10 mouse cellular contexts compared by ENCODE assay signal in the genomic region with DNA sequence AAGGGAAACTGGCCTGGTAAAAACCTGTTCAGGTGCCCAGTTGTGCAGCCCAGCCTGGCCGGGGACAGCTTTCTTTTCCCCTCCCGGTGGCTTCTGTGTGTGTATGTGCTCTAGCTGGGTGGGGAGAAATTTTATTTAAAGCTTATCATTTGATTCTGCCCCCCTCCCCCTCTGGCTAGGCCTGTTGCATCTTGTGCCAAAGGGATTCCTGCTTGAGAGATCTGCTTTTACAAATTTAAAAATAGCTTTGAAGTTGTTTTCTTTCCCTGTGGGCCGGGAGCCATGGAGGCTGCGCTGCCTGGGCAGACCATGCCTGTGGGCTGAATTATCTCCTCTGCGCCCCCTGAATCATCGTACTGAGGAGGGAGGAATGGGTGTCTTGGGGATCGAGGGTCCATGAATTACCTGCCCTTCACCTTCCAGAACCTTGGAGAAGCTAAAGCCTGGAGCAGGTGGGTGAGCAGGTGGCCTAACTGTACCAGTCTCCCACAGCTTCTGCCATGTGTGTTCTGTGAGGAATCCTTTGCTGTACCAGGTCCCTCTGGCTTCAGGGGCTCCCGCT. TPM values are rescaled to one million over a fixed set of nuclear protein-coding genes. Genes with fewer than 3 reads are reported as not detected.
DNase-seq lines count a peak whose midpoint lies in the region; ATAC-seq and TF ChIP-seq lines count a peak whose summit lies in the region.
"Had no signal": no experiment of that assay in that cellular context is flagged by ENCODE, and none has a peak within 500 bp of the region (broad histone marks: within the 10 kb centered on the region; RNA-seq: fewer than 3 reads in every experiment).

No protein-coding gene starts in this region.

- WGBS in forebrain, embryonic 13.5 days, result 85% methylated on average over 8 of the region's 8 CpGs
- 86% methylated on average over 8 of the region's 8 CpGs for WGBS in forebrain, embryonic 11.5 days
- 73% methylated on average over 8 of the region's 8 CpGs for WGBS in midbrain, embryonic 16.5 days
- WGBS in midbrain, postnatal 0 days, result 56% methylated on average over 8 of the region's 8 CpGs
- WGBS in heart, embryonic 16.5 days, result 29% methylated on average over 8 of the region's 8 CpGs
- WGBS in intestine, embryonic 15.5 days, result 80% methylated on average over 8 of the region's 8 CpGs

- no peak overlapping the region for H3K4me3 ChIP-seq in forebrain, embryonic 13.5 days
- H3K4me3 ChIP-seq in forebrain, embryonic 11.5 days (ENCODE audit: low read depth, low read length), result no peak overlapping the region
- no peak overlapping the region for H3K4me3 ChIP-seq in midbrain, embryonic 16.5 days (ENCODE audit: low read depth, low read length)
- no peak overlapping the region for H3K4me3 ChIP-seq in midbrain, postnatal 0 days (ENCODE audit: low read depth, low read length)
- peak overlapping the region; percentile 23 for H3K4me3 ChIP-seq in heart, embryonic 16.5 days (ENCODE audit: low read length)
- H3K4me3 ChIP-seq in intestine, embryonic 15.5 days (replicated peaks), result no peak overlapping the region
- H3K4me3 ChIP-seq: limb, embryonic 12.5 days had no signal

- H3K4me1 ChIP-seq in forebrain, embryonic 13.5 days, result peaks cover 54% of the 10 kb centered on the region
- H3K4me1 ChIP-seq in forebrain, embryonic 11.5 days (replicated peaks; ENCODE audit: control insufficient read depth, insufficient read depth, low read length), result peaks cover 16% of the 10 kb centered on the region
- peaks cover 32% of the 10 kb centered on the region for H3K4me1 ChIP-seq in midbrain, embryonic 16.5 days (ENCODE audit: control insufficient read depth, insufficient read depth, low read length)
- peaks cover 13% of the 10 kb centered on the region; the same call in 1 of the 2 replicates for H3K4me1 ChIP-seq in midbrain, postnatal 0 days (ENCODE audit: insufficient read depth, low read length)
- peaks cover 84% of the 10 kb centered on the region for H3K4me1 ChIP-seq in heart, embryonic 16.5 days (ENCODE audit: control insufficient read depth, insufficient read depth, low read length)
- H3K4me1 ChIP-seq in intestine, embryonic 15.5 days (replicated peaks), result peaks cover 18% of the 10 kb centered on the region

- ATAC-seq in forebrain, embryonic 13.5 days, result no peak
- ATAC-seq in forebrain, embryonic 11.5 days (replicated peaks; ENCODE audit: low FRiP score), result no peak
- no peak for ATAC-seq in midbrain, embryonic 16.5 days
- ATAC-seq in midbrain, postnatal 0 days (ENCODE audit: low FRiP score), result no peak
- peak; percentile 42 for ATAC-seq in heart, embryonic 16.5 days (replicated peaks; ENCODE audit: extremely low read depth, insufficient read depth, low FRiP score)
- ATAC-seq in intestine, embryonic 15.5 days, result no peak
- ATAC-seq: CD4-positive, CD25-positive, alpha-beta regulatory T cell, adult 4 months had no signal

- no peak overlapping the region for H3K9ac ChIP-seq in forebrain, embryonic 13.5 days
- no peak overlapping the region for H3K9ac ChIP-seq in forebrain, embryonic 11.5 days (ENCODE audit: low read length)
- H3K9ac ChIP-seq in midbrain, embryonic 16.5 days (ENCODE audit: low read depth, low read length), result 0 out of 2 replicates have a peak overlapping the region, but pooled peaks have one; percentile 20
- no peak overlapping the region for H3K9ac ChIP-seq in midbrain, postnatal 0 days (replicated peaks; ENCODE audit: low read length, poor library complexity, severe bottlenecking)
- peak overlapping the region; percentile 60 for H3K9ac ChIP-seq in heart, embryonic 16.5 days (ENCODE audit: low read length)
- no peak overlapping the region for H3K9ac ChIP-seq in intestine, embryonic 15.5 days
- H3K9ac ChIP-seq: limb, embryonic 12.5 days had no signal

- no peaks in the 10 kb centered on the region for H3K9me3 ChIP-seq in forebrain, embryonic 13.5 days (replicated peaks)
- H3K9me3 ChIP-seq in forebrain, embryonic 11.5 days (ENCODE audit: control insufficient read depth, low read length), result no peaks in the 10 kb centered on the region
- no peaks in the 10 kb centered on the region for H3K9me3 ChIP-seq in midbrain, embryonic 16.5 days (replicated peaks; ENCODE audit: control insufficient read depth, low read length, poor library complexity, severe bottlenecking)
- H3K9me3 ChIP-seq in midbrain, postnatal 0 days (ENCODE audit: low read length), result no peaks in the 10 kb centered on the region
- no peaks in the 10 kb centered on the region for H3K9me3 ChIP-seq in heart, embryonic 16.5 days (replicated peaks; ENCODE audit: control insufficient read depth, low read length)
- H3K9me3 ChIP-seq in intestine, embryonic 15.5 days, result no peaks in the 10 kb centered on the region
- H3K9me3 ChIP-seq: limb, embryonic 12.5 days had no signal

- no peak for DNase-seq in forebrain, embryonic 11.5 days (ENCODE audit: low spot score)
- DNase-seq in midbrain, postnatal 0 days (ENCODE audit: low spot score), result no peak
- peak; percentile 52 for DNase-seq in skeletal muscle tissue, adult 2 months (ENCODE audit: low read depth, low spot score)
- no peak for DNase-seq in kidney, adult 11 months

- H3K27me3 ChIP-seq in forebrain, embryonic 13.5 days, result no peaks in the 10 kb centered on the region
- no peaks in the 10 kb centered on the region for H3K27me3 ChIP-seq in forebrain, embryonic 11.5 days (ENCODE audit: control insufficient read depth, insufficient read depth, low read length)
- no peaks in the 10 kb centered on the region for H3K27me3 ChIP-seq in midbrain, embryonic 16.5 days (ENCODE audit: control insufficient read depth, insufficient read depth, low read depth, low read length)
- no peaks in the 10 kb centered on the region for H3K27me3 ChIP-seq in midbrain, postnatal 0 days (ENCODE audit: insufficient read depth, low read length)
- H3K27me3 ChIP-seq in heart, embryonic 16.5 days (ENCODE audit: control insufficient read depth, insufficient read depth, low read length), result no peaks in the 10 kb centered on the region
- no peaks in the 10 kb centered on the region for H3K27me3 ChIP-seq in intestine, embryonic 15.5 days (replicated peaks)
- H3K27me3 ChIP-seq: limb, embryonic 12.5 days had no signal

- peaks cover 10% of the 10 kb centered on the region; the same call in 1 of the 2 replicates for H3K36me3 ChIP-seq in forebrain, embryonic 13.5 days (ENCODE audit: poor library complexity, severe bottlenecking)
- H3K36me3 ChIP-seq in forebrain, embryonic 11.5 days (ENCODE audit: control insufficient read depth, insufficient read depth, low read length), result no peaks in the 10 kb centered on the region
- no peaks in the 10 kb centered on the region for H3K36me3 ChIP-seq in midbrain, embryonic 16.5 days (ENCODE audit: control insufficient read depth, insufficient read depth, low read length)
- H3K36me3 ChIP-seq in midbrain, postnatal 0 days (ENCODE audit: insufficient read depth, low read length), result 0 out of 2 replicates have a peak, but pooled peaks cover 6% of the 10 kb centered on the region
- no peaks in the 10 kb centered on the region for H3K36me3 ChIP-seq in heart, embryonic 16.5 days (ENCODE audit: control insufficient read depth, insufficient read depth)
- H3K36me3 ChIP-seq in intestine, embryonic 15.5 days, result no peaks in the 10 kb centered on the region

- no peak for TF ChIP-seq CTCF in midbrain, postnatal 0 days (IDR thresholded peaks at IDR 0.05)

- no peak overlapping the region for H3K4me2 ChIP-seq in forebrain, embryonic 13.5 days
- no peak overlapping the region for H3K4me2 ChIP-seq in forebrain, embryonic 11.5 days (ENCODE audit: low read depth, low read length, severe bottlenecking)
- H3K4me2 ChIP-seq in midbrain, embryonic 16.5 days (ENCODE audit: low read length), result no peak overlapping the region
- no peak overlapping the region for H3K4me2 ChIP-seq in midbrain, postnatal 0 days (ENCODE audit: low read depth, low read length, poor library complexity, severe bottlenecking)
- peak overlapping the region; percentile 51 for H3K4me2 ChIP-seq in heart, embryonic 16.5 days (ENCODE audit: low read depth, low read length)
- H3K4me2 ChIP-seq in intestine, embryonic 15.5 days (replicated peaks), result no peak overlapping the region
- H3K4me2 ChIP-seq: limb, embryonic 12.5 days had no signal

- H3K27ac ChIP-seq in forebrain, embryonic 13.5 days, result peak overlapping the region; percentile 8; the same call in 1 of the 2 replicates
- H3K27ac ChIP-seq in forebrain, embryonic 11.5 days (ENCODE audit: low read depth, low read length), result no peak overlapping the region
- 0 out of 2 replicates have a peak overlapping the region, but pooled peaks have one; percentile 42 for H3K27ac ChIP-seq in midbrain, embryonic 16.5 days (ENCODE audit: low read length)
- H3K27ac ChIP-seq in midbrain, postnatal 0 days (ENCODE audit: low read depth, low read length), result no peak overlapping the region
- peak overlapping the region; percentile 98 for H3K27ac ChIP-seq in heart, embryonic 16.5 days (ENCODE audit: low read length)
- H3K27ac ChIP-seq in intestine, embryonic 15.5 days, result no peak overlapping the region
- H3K27ac ChIP-seq: limb, embryonic 12.5 days had no signal

RNA-seq across cellular contexts. Expression of a gene that starts 52.2 kb away (rescaled TPM):
- 30.1 and 31.6 TPM in 2 replicates for polyA plus RNA-seq in forebrain, embryonic 13.5 days (2015; fragmentation: Nextera tagmentation; extraction: Ambion mirVana)
- 15.5 and 16.6 TPM in 2 replicates for polyA plus RNA-seq in forebrain, embryonic 11.5 days (2014; fragmentation: Nextera tagmentation; extraction: Ambion mirVana)
- polyA plus RNA-seq in midbrain, embryonic 16.5 days (2015; fragmentation: Nextera tagmentation; extraction: Ambion mirVana), result 36.0 and 36.7 TPM in 2 replicates
- total RNA-seq in midbrain, postnatal 0 days (2014; rRNA removed), result 43.4 and 47.6 TPM in 2 replicates
- 21.5 and 22.5 TPM in 2 replicates for polyA plus RNA-seq in midbrain, postnatal 0 days (2015; fragmentation: Nextera tagmentation; extraction: Ambion mirVana)
- polyA plus RNA-seq in heart, embryonic 16.5 days (2015; fragmentation: Nextera tagmentation; extraction: Ambion mirVana), result 18.7 and 22.2 TPM in 2 replicates
- 12.4 and 13.6 TPM in 2 replicates for polyA plus RNA-seq in intestine, embryonic 15.5 days (2015; fragmentation: Nextera tagmentation; extraction: Ambion mirVana)

Comparison
In these comparisons a context has a peak if more than half of its experiments do, and no peak if none do; other contexts are left out.
1. H3K27ac ChIP-seq: peak in forebrain, embryonic 13.5 days (single experiment), midbrain, embryonic 16.5 days (single experiment) and heart, embryonic 16.5 days (single experiment); none in forebrain, embryonic 11.5 days (single experiment), midbrain, postnatal 0 days (single experiment) and intestine, embryonic 15.5 days (single experiment).
2. H3K9ac ChIP-seq: peak in midbrain, embryonic 16.5 days (single experiment) and heart, embryonic 16.5 days (single experiment); none in forebrain, embryonic 13.5 days (single experiment), forebrain, embryonic 11.5 days (single experiment), midbrain, postnatal 0 days (single experiment) and intestine, embryonic 15.5 days (single experiment).